Mouse (Mus musculus) CD8-positive naive resting alpha-beta T cell, adult 57 days (primary cell): Measurements from ENCODE around the gene Gpx5. TPM values are rescaled to one million over a fixed set of nuclear protein-coding genes. Genes with fewer than 3 reads are reported as not detected.

ENCODE experiments used
- total RNA-seq: library from RNA; stranded (reverse); gene quantifications from one replicate; pipeline ENCODE4 v1.2.4, GENCODE M21; 2023

The Gpx5 gene
- not detected for total RNA-seq

GRCm38 (mm10) chr13:21292631-21293030, at the start of gene Gpx5:
Gpx5 (minus strand) TSS chr13:21292731.

GRCm38 (mm10) chr13:21311926-21312325, 19.4 kb upstream of the Gpx5 start, which contains the start of gene Gpx6:
Gpx6 (plus strand) TSS chr13:21312125.

Other genes starting within 250 kb of the Gpx5 start
- gene Olfr1370, start 217.8 kb downstream of the Gpx5 start, total RNA-seq, result not detected
- gene Olfr1369-ps1, start 181.2 kb downstream of the Gpx5 start, total RNA-seq, result not detected
- not detected for gene Olfr263, start 163.1 kb downstream of the Gpx5 start, total RNA-seq
- gene Olfr1368, start 146.9 kb downstream of the Gpx5 start, total RNA-seq, result not detected
- 77.4 TPM for gene Trim27, start 113.3 kb downstream of the Gpx5 start, total RNA-seq
- not detected for gene Gpx6, start 19.4 kb upstream of the Gpx5 start, total RNA-seq
- not detected for gene Olfr1367, start 54.2 kb upstream of the Gpx5 start, total RNA-seq
- 7.0 TPM for gene Zscan12, start 70.1 kb upstream of the Gpx5 start, total RNA-seq
- gene Zkscan3, start 110.0 kb upstream of the Gpx5 start, total RNA-seq, result 62.2 TPM
- gene Pgbd1, start 148.3 kb upstream of the Gpx5 start, total RNA-seq, result 0.58 TPM
- gene Zscan26, start 161.0 kb upstream of the Gpx5 start, total RNA-seq, result 51.2 TPM
- gene Nkapl, start 175.8 kb upstream of the Gpx5 start, total RNA-seq, result not detected
- not detected for gene Zkscan4, start 186.2 kb upstream of the Gpx5 start, total RNA-seq
- gene Gm10065, start 186.7 kb upstream of the Gpx5 start, total RNA-seq, result not detected
- gene AK157302, start 202.5 kb upstream of the Gpx5 start, total RNA-seq, result 5.6 TPM
- 14.0 TPM for gene Gm11273, start 208.7 kb upstream of the Gpx5 start, total RNA-seq
- gene Zkscan8, start 238.4 kb upstream of the Gpx5 start, total RNA-seq, result 11.5 TPM